Mouse (Mus musculus): ENCODE data around the gene Ccdc152.

GRCm38 (mm10) chr15:3269496-3269895 is 33.8 kb downstream of the Ccdc152 start:
- no peak for TF ChIP-seq CTCF (IDR thresholded peaks at IDR 0.05)
- TF ChIP-seq EP300 (IDR thresholded peaks at IDR 0.05; ENCODE audit: insufficient read depth, low read depth, low read length): no peak
- no peak for TF ChIP-seq POLR2A (IDR thresholded peaks at IDR 0.05; ENCODE audit: insufficient read depth, low read depth, low read length)
